Mouse (Mus musculus) neutrophil, adult 5-6 weeks (primary cell): Measurements from ENCODE around the gene Foxn3. TPM values are rescaled to one million over a fixed set of nuclear protein-coding genes. Genes with fewer than 3 reads are reported as not detected.

ENCODE experiments used
- ATAC-seq: fragments of 151-379, 151-347 bp; 2 replicates; pipeline ENCODE4 v1.8.0; 2017; ENCODE audit warnings: mild to moderate bottlenecking, moderate TSS enrichment; ENCODE audit not compliant: insufficient number of reproducible peaks, poor library complexity, low FRiP score, severe bottlenecking; ENCODE audit errors: extremely low read depth
- total RNA-seq: library from RNA; stranded (forward); fragments of 200-1000 nt; gene quantifications from 2 replicates; pipeline ENCODE4 v1.2.3, GENCODE M21; 2017

Foxn3 gene
- total RNA-seq, 1 experiment from 2014 or later = 92.8 TPM

DNA sequence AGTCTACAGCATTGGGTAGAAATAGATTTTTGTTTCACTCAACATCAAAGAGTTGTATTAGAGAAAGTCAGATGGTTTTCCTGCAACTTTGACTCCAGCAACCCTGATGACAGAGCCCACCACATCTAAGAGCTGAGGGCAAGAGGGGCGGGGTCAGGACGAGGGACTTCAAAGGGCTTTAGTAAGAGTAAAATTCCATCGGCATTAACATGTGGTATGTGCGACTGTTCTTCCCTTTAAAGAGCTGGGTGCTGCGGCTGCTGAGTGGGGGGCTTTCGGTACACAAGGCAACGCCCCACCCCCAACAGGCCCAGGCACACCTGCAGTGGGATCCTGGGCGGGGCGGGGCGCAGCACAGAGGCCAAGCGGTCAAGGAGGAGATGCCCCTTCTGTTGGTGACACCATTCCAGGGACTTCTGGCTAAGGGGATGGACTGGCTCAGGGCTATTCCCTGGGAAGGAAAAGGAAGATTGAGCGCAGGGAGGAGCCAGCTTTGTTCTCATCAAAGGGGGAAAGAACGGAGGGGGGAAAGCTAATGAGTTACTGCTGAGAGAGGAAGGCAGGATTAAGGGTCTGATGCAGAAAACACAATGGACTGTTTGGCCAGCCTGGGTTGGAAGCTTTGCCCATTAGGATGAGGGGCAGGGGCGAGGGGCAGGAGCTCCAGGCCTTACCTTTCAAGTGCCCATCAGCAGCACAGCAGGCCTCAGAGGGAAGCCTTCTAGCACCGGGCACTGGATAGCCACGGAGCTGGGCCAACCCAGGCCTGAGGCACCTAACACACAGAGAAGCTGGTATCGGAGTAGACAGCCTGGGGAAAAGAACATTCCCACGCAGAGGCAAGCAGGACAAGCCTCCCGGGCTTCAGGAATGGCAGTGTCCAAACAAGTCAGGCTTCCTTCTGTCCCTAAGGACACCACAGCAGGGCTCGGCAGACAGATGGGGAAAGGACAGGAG is 233.8 kb downstream of the Foxn3 start:
- no peak for ATAC-seq

DNA sequence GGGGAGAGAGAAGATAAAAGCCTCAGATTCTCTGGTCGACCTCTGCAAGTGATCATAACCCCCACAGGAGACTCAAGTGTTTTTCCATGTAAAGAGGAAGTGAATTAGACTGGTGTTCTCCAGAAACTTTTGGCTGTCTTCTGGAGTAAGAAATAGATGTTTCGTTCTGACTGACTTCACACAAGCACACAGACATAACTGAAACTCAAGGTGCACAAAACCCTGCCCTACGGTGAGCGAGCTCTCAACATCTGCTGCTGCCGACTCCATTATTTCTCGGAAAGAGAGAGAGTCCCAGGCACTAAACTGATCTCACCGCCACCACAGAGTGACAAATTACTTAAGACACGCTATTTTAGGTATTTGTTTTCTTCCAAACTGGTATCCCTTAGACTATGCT is 237.2 kb downstream of the Foxn3 start:
- no peak for ATAC-seq

DNA sequence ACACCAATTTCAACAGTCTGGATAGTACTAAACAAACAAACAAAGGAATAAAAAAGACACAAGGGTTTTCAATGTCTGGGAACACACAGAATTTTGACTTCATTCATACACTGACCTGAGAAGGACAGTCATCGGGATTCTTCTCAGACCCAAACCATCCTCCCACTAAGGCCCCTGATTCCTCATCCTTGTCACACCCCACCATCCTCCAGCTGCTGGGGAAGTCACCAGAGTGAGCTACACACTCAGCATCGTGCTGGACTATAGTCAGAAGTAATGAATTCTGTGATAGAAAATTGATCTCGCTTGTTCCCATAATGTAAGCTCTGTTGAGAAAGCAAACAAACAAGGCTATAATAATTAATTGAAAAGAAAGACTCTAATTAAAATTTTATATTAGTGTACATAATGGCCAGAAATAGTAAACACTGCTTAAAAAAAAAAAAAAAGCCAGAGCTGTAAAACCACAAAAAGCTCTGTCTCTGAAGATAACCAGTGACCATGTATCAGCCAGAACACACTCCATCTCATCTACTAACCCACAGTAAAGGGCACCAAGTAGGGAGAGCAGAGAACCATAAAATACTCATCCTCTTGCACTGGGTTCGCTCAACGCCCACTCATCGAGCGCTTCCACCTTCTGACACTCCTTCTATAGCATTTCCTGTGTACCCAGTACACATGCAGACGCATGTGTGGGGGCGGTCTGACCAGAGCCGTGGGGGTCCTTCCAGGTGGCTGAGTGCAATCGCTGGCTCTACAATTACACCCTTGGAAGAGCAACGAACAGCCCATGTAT is 241.6 kb downstream of the Foxn3 start:
- peak; percentile 24; the same call in 1 of the 2 replicates for ATAC-seq

DNA sequence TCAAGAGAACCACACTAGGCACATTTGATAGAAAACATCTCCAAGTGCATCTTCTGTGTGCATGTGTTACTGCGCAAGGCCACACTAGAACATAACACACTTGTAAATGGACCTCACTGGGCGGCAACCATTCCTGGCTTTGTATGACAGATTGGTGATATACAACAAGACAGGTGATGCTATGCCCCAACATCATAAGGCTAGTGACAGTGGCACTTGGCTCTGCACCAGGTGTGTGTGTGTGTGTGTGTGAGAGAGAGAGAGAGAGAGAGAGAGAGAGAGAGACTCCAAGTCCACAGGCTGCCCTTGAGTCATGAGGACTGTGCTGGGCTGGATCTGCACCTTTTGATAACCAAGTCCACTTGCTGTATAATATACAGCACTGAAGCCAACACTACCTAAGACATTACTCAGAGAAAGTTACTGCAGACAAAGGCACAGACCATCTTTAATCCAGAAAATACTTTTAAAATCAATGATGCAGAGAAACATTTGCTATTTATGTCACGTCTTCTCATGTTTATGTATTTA is 242.4 kb downstream of the Foxn3 start:
- ATAC-seq = no peak

DNA sequence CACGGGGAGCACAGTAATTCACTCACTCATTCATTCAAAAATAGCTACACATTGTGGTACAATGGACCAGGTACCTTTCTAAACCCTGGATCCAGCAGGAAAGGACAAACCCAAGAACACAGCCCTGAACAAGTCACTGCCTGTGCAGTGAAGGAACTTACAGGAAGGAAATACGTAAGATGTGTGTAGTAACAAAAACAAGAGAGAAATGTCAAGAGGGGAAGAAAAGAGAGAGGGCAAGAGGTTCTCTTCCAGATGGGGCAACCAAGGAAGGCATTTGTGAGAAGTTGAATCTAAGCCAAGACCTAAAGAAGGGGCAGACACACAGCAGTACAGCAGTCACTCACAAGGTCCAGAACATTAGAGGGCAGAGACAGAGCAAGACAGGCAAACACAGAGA is 243.5 kb downstream of the Foxn3 start:
- ATAC-seq = no peak

DNA sequence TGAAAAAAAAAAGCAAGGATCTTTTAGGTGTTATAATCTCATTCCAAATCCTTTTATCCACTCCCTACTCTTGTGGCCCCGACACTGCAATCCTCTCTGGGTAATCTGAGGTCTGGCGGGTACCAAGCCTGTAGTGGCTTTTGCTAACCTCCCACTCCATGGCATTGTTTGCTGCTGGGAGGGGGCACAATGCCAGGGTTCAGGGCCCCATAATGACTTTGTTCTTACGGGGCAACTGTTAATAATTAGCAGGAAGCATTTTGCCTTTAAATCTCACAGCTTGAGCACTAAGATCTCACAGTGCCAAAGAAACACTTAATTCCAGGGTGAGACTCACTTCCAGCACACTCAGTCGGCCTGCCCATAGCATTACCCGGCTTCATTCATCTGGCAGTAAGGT is 244.2 kb downstream of the Foxn3 start:
- no peak for ATAC-seq

DNA sequence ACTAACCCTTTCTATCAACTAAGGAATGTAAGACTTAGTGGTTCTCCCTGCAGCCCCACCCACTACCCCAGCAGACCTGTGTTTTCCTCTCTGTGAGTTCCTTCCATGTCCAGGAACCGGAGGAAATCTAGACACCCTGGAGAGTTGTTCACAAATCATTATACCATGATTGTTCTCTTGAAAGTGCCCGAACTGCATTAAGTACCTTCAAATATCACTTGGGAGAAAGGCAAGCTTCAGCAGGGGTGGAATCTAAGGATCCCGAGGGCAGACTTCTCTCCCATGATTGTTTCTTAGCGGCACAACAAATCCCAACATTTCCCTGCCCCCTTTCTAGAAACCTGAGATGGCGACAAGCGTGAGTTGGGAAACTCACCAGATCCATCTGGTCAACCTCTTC is 247.5 kb downstream of the Foxn3 start:
- ATAC-seq = no peak

DNA sequence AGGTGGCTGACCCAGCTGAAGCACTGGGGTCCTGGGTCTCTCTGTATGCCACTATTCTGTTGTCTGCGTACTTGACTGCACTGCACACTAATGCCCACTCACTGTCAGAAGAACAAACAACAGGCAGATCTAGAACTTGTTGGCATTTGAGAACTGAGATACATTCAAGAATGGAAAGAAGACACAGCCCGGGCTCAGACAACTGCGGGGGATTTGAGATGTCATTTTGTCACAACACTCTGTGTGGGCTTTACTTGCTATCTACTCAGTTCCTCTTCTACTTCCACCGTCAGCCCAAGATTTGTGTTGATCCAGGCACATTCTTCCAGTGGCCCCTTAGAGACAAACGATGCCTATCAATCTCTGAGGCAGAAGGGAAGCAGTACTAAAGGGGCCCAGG is 248.6 kb downstream of the Foxn3 start:
- ATAC-seq = no peak

DNA sequence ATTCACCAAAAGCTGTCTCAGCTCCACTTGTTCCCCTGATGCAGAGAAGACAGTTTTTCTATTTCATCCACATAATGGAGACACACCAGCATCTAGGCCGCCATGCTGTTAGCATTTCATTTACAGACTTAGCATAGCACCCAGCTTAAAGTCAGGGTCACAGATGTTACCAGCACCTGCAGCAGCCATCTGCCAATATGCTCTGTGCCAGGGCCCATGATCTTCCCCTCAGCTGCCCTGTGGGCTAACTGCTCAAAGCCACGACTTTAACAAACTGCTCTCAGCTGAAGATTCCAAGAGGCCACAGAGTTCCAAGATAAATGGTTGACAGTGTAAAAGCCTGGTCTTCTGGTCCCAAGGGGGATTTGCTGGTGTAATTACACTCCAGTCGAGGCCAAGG is 252.1 kb downstream of the Foxn3 start:
- no peak for ATAC-seq

DNA sequence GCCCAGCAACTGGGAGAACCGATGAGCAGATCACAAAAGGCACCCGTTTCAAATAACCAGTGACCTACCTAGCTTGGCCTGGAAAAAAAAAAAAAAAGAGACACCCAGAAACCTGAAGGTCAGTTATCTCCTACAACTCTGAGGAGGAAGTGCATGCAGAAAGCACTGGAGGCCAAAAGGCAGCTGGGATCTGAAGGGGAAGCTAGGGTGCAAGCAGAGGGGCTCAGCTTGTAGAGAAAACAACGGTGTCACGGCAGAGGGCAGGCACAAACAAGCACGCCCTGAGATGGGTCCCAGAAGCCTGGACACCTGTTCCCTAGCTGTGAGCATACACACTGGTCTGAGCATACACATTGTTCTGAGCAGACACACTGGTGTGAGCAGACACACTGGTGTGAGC is 253.4 kb downstream of the Foxn3 start:
- ATAC-seq = no peak

DNA sequence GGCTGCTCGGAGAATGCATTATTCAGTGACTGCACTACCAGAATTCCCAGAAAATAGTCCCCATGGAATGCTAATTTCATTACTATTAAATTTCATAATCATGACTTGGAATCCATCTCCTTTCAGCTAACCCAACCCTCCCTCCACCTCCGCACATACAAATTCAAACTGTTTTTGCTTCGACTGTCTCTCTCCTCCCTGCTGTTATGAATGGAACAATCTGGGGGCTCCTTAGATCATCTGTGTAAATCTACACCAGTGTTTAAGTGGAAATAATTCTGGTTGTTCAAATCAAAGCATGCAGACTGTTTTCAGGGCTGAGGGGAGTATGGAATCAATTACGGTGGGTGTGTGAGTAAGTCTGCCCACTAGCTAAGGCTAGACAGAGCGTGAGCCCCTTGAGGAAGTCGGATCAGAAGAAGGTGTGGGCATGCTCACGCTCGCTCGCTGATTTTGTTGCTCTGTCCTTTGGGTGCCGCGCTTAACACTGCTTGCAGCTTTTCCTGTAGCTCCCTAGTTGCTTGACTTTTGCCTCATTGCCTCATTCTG is 254.8 kb downstream of the Foxn3 start:
- ATAC-seq = no peak

DNA sequence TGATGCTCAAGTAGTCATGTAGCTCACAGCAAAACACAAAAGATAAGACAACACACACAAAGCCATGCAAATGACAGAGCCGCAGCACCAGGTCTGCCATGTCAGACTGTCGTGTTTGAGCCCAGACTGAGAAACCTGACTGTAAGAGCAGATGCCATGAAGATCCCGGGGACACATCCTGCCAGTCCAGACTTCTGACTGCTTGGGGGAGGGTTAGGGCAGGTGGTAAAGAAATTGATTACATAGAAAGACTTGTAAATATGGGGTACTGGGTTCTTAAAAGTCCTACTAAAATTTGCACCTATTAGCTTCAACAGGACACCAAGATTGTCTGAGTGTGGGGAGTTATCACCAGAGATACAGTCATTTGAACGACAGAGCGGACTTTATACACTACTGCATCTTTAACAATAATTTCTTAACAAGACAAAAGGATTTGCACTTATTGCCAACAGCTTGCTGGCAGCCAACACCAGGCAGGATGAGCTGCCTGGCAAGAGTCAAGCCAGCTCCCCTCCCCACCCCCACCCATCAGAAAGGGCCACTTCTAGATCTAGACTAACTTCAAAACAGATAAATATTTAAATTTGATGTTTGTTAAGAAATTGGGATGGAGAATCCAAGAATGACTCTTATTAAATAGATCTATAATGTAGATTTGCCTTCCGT is 256.7 kb downstream of the Foxn3 start:
- no peak for ATAC-seq

DNA sequence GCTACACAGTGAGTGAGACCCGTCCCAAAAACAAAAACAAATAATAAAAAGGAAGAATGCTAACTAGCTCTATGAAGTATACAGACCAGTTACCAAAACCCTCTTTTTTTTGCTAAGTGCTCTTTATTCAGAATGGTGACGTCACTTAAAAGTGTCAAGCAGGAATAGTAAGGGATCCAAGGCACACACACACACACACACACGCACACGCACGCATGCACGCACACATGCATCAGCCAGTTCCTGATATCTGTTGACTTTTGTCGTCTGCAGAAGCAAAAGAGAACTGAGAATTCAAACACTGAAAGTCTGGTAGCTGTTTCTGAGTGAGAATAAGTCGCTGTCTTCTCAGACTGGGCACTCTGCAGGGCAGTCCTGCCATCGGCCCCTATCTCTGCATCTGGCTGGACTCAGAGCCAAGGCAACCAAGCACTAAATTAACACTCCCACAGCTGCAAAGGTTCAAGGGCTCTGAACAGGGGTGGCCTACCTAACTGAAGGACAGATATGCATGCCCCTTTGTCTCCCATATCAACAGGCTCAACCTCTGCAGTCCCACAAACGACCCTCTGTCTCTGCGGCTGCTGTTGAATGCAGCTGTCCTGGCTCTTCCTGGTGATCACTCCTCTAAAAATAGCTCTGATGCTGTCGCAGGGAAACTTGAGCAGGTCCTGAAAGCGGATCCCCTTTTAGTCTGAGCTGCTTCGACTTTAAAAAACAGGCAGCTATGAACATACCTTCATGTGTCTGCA is 257.4 kb downstream of the Foxn3 start:
- no peak for ATAC-seq

DNA sequence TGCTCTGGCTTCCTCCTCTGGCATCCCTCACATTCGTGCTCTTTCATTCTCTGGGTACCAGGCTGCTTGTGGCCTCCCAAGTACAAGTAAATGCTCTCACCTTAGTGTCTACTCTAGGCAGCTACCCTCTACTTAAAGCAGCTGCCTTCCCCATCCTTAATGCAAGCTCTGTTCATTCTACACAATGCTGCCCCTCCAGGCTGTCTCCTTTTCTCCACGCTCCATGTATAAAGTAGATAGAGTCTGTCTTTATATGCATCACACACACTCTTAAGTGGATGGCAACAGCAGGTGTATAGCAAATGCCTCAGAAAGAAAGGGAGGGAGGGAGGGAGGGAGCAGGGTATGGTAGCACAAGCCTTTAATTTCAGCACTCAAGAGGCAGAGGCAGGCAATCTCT is 258.1 kb downstream of the Foxn3 start:
- no peak for ATAC-seq

DNA sequence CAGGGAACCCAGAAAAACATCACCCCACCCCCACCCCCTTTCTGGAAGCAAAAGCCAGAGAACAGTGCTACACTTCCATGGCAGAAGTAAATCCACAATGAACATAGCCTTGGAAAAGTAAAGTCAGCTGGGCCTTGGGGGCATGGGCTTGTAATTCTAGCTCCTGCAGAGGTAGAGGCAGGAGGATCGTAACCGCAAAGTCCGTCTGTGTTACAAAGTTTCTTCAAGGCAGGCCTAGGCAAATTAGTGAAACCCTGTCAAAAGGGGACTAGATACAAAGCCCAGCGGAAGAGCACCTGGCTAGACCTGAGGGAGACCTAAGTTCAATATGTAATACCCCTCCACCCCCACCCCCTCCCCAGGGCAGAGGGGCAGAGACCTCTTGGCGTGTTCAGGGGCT is 259.3 kb downstream of the Foxn3 start:
- no peak for ATAC-seq

DNA sequence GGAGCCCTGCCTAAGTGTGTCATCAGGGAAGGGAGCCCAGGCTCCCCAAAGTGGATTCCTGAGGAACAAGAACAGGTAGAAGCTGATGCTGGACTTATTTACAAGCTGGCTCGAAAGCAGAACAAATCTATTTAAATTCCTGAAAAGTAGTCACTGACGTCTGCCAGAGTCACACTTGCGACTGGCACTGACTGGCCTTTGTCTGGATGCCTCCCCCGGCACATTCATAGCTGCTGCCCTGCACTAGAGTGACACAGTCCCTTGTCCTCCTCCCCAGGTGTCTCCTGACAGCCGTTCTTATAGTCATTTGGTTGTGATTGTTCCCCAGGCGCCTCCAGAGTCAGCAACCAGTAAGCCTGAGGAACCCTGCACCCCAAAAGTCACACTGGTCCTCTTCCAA is 259.8 kb downstream of the Foxn3 start:
- ATAC-seq = no peak

DNA sequence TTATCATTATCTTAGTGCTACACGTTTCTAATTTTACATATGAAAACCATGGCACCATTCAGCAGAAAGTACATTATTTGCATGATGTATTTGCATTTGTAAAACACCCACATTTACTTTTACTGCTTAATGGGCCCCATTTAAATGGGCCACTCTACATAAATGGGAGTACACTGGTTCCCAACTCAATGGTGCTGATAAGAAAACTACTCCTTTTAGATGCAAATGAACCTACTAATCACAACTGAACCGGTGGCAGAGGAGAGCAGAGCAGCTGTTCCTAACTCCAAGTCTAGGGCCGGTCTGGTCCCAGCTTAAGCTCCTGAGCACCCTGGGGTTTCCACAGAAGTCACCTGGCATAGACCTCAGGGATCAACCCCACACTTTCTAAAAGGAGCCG is 263.5 kb downstream of the Foxn3 start:
- ATAC-seq = no peak

DNA sequence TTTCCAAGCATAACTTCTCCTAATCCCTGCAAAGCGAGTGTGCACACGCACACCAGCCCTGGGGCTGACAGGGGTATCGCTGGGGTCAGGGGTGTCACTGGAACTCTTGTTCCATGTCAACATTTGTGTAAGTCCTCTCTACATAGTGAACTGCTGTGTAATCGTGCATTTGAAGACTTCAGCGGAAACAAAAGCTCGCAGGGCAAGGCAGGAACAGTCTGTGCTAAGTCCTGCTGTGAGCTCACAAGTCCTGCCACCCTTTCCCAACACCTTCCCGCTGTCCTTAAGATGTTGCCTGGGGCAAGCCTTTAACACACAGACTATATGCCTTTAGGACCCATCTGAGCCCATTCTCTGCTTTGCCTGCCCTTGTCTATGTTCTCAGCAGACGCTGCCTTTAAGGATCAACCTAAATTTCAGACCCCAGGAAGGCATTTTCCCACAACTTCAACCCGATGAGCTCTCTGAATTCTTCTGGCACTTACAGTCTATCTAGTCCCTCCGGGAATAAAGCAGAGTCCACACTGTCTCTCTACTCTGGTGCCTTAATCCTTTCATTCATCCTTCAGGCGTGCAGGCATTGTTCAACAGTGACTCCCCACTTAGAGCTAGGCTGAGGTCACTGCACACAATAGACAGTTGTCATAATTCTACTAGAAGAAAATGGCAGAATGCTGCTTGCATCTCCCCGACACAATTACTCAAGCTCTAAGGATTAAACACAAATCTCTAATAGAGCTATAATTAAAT is 264.4 kb downstream of the Foxn3 start:
- ATAC-seq = no peak
